Mouse (Mus musculus) small intestine, adult 2 months (tissue): ENCODE measurements around the gene Klra8.

ENCODE experiments used
- CTCF ChIP-seq: fragments of 200-500 bp; IDR thresholded peaks from 2 replicates; pipeline ENCODE4 v1.5.1; 2012; ENCODE audit warnings: low read depth, mild to moderate bottlenecking, control low read depth, inconsistent platforms, low read length, moderate library complexity, mixed read lengths; ENCODE audit not compliant: insufficient replicate concordance, insufficient read length; ENCODE audit errors: extremely low read depth
- POLR2A ChIP-seq: fragments of 200-500 bp; IDR thresholded peaks from 2 replicates; pipeline ENCODE4 v1.6.1; 2012; ENCODE audit warnings: low read depth, mild to moderate bottlenecking, control low read depth, inconsistent platforms, low read length, moderate library complexity

DNA sequence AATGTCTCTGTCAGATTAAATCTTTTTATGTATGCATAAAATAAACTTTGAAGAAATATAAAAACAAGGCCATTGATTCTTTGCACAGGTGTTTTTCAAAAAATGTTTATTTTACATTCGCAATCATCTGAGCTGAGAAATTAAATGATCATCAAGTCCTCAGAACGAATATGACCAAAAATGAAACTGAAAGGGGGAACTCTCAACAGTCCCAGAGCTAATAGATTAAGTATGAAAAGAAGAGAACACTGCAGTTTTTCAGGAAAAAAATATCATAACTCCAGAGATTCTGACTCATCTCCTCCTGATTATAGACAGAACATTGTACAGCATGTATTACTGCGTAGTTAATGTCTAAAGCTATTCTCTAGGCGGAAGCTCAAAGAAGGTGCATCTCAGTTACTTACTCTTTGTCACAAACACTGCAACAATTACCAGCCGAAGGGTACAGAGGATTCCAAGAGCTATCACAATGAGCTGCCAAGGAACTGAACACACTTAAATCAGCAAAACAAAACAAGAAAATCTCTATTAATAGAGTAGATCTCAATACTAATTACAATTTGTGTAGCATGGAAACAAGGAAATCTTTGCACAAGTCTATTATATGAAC, 37.3 kb downstream of the Klra8 start:
- no peak for TF ChIP-seq CTCF
- TF ChIP-seq POLR2A, result no peak
